Mouse (Mus musculus): ENCODE results near the gene Ap4b1. TPM values are rescaled to one million over a fixed set of nuclear protein-coding genes. Genes with fewer than 3 reads are reported as not detected.
A peak's percentile ranks its signal among the peaks of the same experiment; 100 is the strongest.
"Not testable (repeated sequence)": the region's sequence is repeated elsewhere in the genome, so short reads cannot be mapped to it uniquely, and the experiment has no call there.

Gene Ap4b1
- polyA plus RNA-seq, 1 experiment: 14.7 TPM

DNA sequence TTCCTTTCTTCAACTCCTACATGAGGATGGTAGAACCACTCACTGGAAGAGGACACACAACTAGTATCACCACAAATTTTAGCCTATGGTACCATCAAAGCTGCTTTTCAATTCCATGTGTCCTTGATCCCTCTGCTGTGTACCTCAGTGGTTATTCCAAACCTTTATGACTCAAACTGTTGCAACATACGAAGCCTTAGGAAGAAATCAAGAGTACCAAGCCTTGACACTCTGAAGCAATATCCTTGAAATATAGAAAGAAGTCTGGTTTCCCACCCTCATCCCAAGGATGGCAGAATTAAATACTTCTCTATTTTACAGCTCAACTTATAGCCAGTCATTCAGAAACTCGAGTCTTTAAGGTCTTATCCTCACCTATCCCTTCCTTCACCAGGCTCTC lies 12.9 kb upstream of the Ap4b1 start:
- no peak for DNase-seq (ENCODE audit: extremely low spot score in 1 of 2, low spot score in 1 of 2)

GRCm38 (mm10) chr3:103799507-103799906 lies 9.8 kb upstream of the Ap4b1 start:
- no peak for DNase-seq (ENCODE audit: extremely low spot score in 1 of 2, low spot score in 1 of 2)

DNA sequence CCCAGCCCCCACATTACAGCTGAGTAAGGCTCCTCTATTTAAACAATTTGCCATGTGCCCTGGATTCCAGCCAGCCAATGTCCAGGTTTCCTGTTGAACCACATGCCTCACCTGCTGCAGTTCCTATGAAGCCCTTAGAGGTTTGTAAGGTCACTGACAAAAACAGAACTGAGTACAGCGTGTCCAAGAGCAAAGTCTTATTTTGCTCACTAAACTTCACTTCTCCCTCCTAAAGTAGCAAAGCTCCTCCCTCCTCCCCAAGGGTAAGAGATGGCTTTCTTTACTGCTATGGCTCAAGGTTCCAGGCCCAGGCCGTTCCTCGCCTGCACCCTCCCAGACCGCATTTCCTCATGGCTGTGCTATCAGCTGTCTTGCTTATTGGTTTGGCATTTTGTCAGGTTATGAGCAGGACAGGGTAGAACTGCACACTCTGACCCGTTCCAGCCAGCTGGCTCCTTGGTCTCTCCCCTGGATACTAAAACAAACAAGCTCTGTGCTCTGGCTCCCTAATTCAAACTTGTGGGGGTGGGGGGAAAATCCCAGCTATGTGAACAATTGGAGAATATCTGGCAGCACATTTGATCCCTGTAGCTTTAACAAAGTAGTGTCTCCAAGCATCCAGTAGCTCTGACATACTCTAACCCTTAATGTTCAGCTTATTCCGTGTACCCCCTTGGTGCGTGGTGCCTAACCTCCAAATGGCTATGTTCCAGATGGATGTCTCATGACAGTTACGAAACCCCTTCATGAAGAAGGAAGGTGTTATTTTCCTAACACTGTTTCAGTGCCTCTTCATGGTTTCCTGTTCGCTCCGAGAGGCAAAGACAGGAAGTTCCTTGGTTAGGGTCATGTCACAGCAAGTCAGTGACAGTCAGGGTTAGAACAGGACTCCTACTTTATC lies 7.4 kb upstream of the Ap4b1 start:
- DNase-seq (ENCODE audit: extremely low spot score in 1 of 2, low spot score in 1 of 2): peak; percentile 58 to 60

- DNase-seq (ENCODE audit: extremely low spot score in 1 of 2, low spot score in 1 of 2): no peak
Observed at GRCm38 (mm10) chr3:103802861-103803260, 6.5 kb upstream of the Ap4b1 start.

DNA sequence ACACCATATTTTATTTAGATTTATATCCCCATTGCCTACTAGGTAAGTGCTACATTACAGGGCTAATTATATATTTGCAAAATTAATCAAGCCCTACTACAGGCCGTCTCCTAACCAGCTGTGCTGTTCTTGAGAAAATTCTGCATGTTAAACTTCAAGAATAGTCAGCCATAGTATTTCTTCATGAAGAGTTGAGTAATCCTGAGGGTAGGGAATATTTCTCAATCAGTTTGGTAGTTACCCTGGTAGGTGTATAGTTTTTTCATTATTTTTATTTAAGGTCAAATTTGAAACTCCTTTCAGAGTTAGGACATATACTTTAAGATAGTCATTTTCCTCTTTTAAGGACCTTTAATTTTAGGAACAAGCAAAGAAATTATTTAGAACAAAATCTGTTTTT lies 3.6 kb upstream of the Ap4b1 start:
- no peak for DNase-seq (ENCODE audit: extremely low spot score in 1 of 2, low spot score in 1 of 2)

- no peak for DNase-seq (ENCODE audit: extremely low spot score in 1 of 2, low spot score in 1 of 2)
Observed at GRCm38 (mm10) chr3:103809799-103810150, 455 bp downstream of the Ap4b1 start.

DNA sequence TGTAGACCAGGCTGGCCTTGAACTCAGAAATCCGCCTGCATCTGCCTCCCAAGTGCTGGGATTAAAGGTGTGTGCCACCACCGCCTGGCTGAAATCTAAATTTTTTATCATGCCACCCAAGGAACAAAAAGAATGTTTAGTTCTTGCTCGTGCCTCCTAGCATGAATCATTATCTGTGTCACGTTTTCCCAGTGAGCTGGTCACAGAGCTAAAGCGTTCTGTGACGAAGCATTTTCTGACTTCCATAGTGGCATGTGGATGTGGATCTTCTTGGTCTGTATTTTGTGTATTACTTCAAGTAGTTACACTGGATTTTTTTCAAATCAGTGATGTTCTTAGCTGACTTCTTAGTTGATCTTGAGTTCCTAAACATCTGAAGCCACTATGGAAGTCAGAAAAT lies 1.6 kb downstream of the Ap4b1 start:
- no peak for DNase-seq (ENCODE audit: extremely low spot score in 1 of 2, low spot score in 1 of 2)

- no peak for DNase-seq (ENCODE audit: extremely low spot score in 1 of 2, low spot score in 1 of 2)
Observed at GRCm38 (mm10) chr3:103827548-103827947, 18.2 kb downstream of the Ap4b1 start.

DNA sequence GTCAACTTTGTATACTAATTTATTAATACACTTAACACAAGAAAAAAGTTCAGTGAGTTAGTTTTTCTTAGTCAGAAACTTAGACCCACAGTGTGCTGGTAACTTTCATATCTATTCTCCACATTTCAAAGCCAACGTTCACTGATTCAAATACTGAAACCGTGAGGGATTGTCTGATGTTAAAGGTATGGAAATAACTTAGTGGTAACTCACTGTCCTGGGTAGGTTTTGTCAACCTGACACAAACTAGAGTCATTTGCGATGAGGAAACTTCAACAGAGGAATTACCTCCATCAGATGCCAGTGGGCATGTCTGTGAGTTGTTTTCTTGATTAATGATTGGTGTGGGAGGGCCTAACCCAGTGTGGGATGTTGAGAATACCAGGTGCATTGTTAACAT lies 19.7 kb downstream of the Ap4b1 start:
- DNase-seq (ENCODE audit: extremely low spot score in 1 of 2, low spot score in 1 of 2): no peak

- DNase-seq (ENCODE audit: extremely low spot score in 1 of 2, low spot score in 1 of 2): not testable (repeated sequence)
Observed at GRCm38 (mm10) chr3:103830681-103831080, 21.4 kb downstream of the Ap4b1 start.

GRCm38 (mm10) chr3:103831146-103831545 lies 21.8 kb downstream of the Ap4b1 start:
- DNase-seq (ENCODE audit: extremely low spot score in 1 of 2, low spot score in 1 of 2): no peak

- no peak for DNase-seq (ENCODE audit: extremely low spot score in 1 of 2, low spot score in 1 of 2)
Observed at GRCm38 (mm10) chr3:103832426-103832825, 23.1 kb downstream of the Ap4b1 start, which contains the start of gene Bcl2l15. Gene Bcl2l15 (plus strand): TSS chr3:103832601.

DNA sequence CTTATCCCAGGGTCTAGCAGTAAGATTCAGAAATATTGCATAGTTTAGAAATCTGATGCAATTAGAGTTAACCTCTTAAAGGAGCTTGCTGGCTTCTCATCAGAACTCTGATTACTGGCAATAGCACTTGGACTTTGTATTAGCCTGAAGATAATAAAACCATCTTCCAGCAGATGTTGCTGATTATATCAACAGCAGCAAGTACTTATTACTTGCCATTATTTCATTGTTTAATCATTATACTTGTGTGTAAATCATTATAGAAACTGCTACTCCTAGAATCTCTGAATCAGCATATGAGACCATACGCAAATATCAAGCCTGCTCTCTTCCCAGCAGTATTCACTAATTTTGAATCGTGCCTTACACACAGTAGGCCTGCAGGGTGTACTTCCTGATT lies 24.7 kb downstream of the Ap4b1 start:
- no peak for DNase-seq (ENCODE audit: extremely low spot score in 1 of 2, low spot score in 1 of 2)

DNA sequence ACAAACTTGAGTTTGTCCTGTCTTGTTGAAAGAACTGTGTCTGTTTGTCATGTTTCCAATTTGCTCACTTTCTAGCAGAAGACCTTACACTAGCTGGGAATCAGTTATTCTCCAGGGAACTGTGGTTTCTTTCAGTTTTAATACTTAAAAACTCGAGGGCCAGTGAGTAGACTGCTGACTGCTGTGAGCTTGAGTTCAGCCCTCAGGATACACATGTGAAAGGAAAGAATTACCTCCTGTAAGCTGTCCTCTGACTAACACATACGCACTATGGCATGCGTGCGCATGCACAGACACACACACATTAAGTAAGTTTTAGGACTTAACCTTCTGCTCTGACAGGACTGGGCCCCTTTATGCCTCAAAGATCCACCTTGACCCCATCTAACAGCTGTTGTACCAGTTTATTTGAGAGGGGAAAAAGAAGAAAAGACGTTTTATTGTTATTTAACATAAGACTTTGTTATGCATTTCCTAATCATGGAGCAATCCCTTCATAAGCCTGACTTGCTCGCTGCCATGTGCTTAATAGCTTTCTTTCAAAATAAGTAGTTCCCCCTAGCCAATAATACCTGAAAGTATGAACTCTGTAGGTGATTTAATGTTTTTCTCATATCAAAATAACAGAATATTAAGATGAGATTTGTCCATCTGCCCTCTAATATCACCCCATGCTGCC lies 26.1 kb downstream of the Ap4b1 start:
- no peak for DNase-seq (ENCODE audit: extremely low spot score in 1 of 2, low spot score in 1 of 2)

GRCm38 (mm10) chr3:103835951-103836310 lies 26.6 kb downstream of the Ap4b1 start:
- DNase-seq (ENCODE audit: extremely low spot score in 1 of 2, low spot score in 1 of 2): no peak

- no peak for DNase-seq (ENCODE audit: extremely low spot score in 1 of 2, low spot score in 1 of 2)
Observed at GRCm38 (mm10) chr3:103836453-103836852, 27.1 kb downstream of the Ap4b1 start.

DNA sequence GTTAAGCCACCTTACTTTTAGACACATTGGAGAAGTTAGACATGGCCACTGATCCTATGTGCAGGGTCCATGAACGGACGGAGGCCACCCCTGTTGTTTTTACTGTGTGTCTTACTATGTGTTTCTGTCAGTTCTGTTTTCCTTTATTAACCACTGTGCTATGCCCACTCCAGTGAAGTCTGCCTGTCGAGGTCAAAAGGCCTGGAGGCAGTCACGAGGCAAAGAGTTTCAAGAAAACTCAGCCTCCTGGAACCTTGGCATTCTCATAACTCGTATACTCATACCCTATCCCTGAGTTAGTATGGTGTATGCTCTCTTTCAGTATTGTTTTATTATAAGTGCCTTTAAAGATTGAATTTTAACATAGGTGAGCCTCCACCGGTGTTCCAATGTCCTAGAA lies 30.4 kb downstream of the Ap4b1 start:
- no peak for DNase-seq (ENCODE audit: extremely low spot score in 1 of 2, low spot score in 1 of 2)

DNA sequence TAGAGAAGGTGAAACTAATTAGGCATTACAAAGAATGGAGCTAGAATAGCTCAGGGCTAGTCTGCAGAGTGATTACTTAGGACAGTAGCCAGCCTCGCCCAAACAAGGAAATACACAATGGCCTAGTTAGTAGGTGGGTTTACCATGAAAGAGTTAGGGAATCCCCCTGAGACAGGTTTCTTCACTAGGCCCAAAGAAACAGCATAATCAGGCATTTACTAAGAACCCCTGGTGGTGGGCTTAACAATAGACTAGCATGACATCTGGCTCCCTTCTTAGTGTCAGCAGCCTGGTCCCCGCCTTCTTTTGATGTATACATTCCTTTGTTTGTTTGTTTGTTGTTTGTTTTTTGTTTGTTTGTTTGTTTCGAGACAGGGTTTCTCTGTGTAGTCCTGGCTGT lies 30.9 kb downstream of the Ap4b1 start:
- DNase-seq (ENCODE audit: extremely low spot score in 1 of 2, low spot score in 1 of 2): not testable (repeated sequence)

DNA sequence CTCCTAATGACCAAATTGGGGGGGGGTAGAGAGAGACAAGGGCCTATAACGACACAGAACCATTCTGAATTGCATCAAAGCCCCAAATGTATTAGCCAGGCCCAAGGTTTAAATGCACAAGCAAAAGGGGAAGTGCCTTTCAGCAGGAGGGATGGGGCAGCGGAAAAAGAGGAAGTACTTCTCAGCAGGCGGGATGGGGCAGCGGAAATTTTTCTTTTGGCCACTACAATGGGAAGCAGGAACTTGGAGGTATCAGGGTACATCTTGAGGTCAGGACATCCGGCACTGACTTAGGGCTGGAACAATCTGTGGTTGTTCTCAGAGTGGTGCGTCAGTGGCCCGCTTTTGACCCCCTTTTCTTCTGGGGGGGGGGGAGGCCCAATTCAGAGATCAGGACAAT lies 31.6 kb downstream of the Ap4b1 start:
- not testable (repeated sequence) for DNase-seq (ENCODE audit: extremely low spot score in 1 of 2, low spot score in 1 of 2)

DNA sequence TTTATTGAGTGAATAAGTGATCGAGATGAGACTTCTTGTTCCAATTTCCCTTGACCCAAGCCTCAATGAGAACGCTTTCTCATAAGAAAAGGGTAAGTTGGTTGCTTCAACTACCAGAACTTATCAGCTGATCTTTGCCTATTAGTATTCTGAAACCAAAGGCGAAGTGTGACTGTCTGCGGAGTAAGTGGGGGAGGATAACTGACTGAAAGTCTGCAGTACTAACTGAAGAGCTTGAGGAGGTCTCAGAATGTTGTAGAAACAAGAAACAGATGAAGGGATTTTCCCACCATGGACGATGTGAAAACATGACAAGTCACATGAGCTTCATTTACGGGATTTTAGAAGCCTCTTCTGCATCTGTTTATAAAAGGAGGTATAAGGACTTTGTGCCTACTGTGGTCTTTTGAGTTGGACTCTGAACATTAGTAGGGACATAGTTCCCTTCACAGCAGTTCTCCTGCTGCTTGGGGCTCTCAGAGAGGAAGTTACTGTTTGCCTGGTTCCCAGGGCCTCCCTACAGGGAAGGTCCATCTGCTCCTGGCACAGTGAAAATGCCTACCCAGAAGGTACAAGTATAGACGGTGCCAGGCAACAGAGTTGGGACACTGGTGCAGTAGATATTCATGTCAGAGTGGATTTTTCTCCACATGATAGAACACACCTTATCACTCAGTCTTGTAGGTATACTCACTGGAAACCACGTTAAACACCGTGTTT lies 41.5 kb downstream of the Ap4b1 start:
- DNase-seq (ENCODE audit: extremely low spot score in 1 of 2, low spot score in 1 of 2): no peak

DNA sequence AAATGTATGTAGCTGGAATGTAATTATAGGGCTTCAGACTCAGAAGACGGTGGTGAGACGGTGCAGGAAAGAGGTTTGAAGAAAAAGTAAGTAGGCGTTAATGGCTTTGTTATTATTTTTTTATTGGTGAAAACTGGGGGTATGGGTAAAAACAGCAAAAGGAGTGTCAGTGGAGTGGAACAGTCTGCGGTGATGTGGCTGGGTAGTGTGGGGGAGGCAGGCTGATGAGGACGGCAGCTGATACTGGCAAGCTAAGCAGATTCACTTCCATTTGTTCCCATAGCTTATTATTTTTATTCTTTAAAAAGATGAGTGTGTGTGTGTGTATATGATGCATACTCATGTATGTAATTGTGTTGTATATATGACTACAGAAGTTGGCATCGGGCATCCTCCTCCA lies 42.2 kb downstream of the Ap4b1 start:
- no peak for DNase-seq (ENCODE audit: extremely low spot score in 1 of 2, low spot score in 1 of 2)

Data from frontal cortex, adult 2 months (tissue).